Mouse (Mus musculus): ENCODE results near the gene Cmtm5. TPM values are rescaled to one million over a fixed set of nuclear protein-coding genes. Genes with fewer than 3 reads are reported as not detected.

Gene Cmtm5
- polyA plus RNA-seq, 1 experiment from 2014 or later: 3.4 TPM

- H3K4me1 ChIP-seq (ENCODE audit: control insufficient read depth, insufficient read depth, low read length): peaks cover 25% of the 10 kb centered on the region
- 0 out of 2 replicates have a peak overlapping the region, but pooled peaks have one; percentile 18 for H3K27ac ChIP-seq (ENCODE audit: low read length)
- 58% methylated on average over 5 of the region's 5 CpGs for WGBS
- H3K9me3 ChIP-seq (replicated peaks; ENCODE audit: control insufficient read depth, low read length): no peaks in the 10 kb centered on the region
- ATAC-seq (ENCODE audit: insufficient read depth, low FRiP score): no peak
- H3K27me3 ChIP-seq (ENCODE audit: control insufficient read depth, insufficient read depth, low read length): no peaks in the 10 kb centered on the region
- no peak overlapping the region for H3K4me3 ChIP-seq (replicated peaks; ENCODE audit: low read length)
- H3K9ac ChIP-seq (ENCODE audit: low read length): no peak overlapping the region
- no peak overlapping the region for H3K4me2 ChIP-seq (ENCODE audit: low read depth, low read length)
- H3K36me3 ChIP-seq (ENCODE audit: control insufficient read depth, insufficient read depth, low read length): no peaks in the 10 kb centered on the region
Observed at GRCm38 (mm10) chr14:54929801-54930200, 6.3 kb upstream of the Cmtm5 start.

GRCm38 (mm10) chr14:54930431-54930830 lies 5.6 kb upstream of the Cmtm5 start:
- Histone ChIP-seq H3K9me3 (replicated peaks; ENCODE audit: control insufficient read depth, low read length) (no peaks in the 10 kb centered on the region), H3K36me3 (ENCODE audit: control insufficient read depth, insufficient read depth, low read length) (no peaks in the 10 kb centered on the region), H3K4me2 (ENCODE audit: low read depth, low read length) (no peak overlapping the region), H3K27ac (ENCODE audit: low read length) (no peak overlapping the region), H3K4me1 (ENCODE audit: control insufficient read depth, insufficient read depth, low read length) (peaks cover 25% of the 10 kb centered on the region), H3K9ac (ENCODE audit: low read length) (no peak overlapping the region), H3K4me3 (replicated peaks; ENCODE audit: low read length) (no peak overlapping the region), H3K27me3 (ENCODE audit: control insufficient read depth, insufficient read depth, low read length) (no peaks in the 10 kb centered on the region)
- no peak for ATAC-seq (ENCODE audit: insufficient read depth, low FRiP score)
- WGBS: 28% methylated on average over 2 of the region's 2 CpGs

GRCm38 (mm10) chr14:54932645-54933150 lies 3.4 kb upstream of the Cmtm5 start, which contains the start of gene Il25:
TSS of gene Il25 (plus strand) at chr14:54932695.
- no peak within 1 kb of the TSS for H3K9ac ChIP-seq (ENCODE audit: low read length)
- 0 out of 2 replicates have a peak, but pooled peaks have one; percentile 30 for ATAC-seq (ENCODE audit: insufficient read depth, low FRiP score)
- H3K4me1 ChIP-seq (ENCODE audit: control insufficient read depth, insufficient read depth, low read length): peaks cover 22% of the 10 kb centered on the region
- WGBS: 34% methylated on average over 6 of the region's 6 CpGs
- no peaks in the 10 kb centered on the region for H3K36me3 ChIP-seq (ENCODE audit: control insufficient read depth, insufficient read depth, low read length)
- no peak within 1 kb of the TSS for H3K4me2 ChIP-seq (ENCODE audit: low read depth, low read length)
- no peak within 1 kb of the TSS for H3K27ac ChIP-seq (ENCODE audit: low read length)
- H3K4me3 ChIP-seq (replicated peaks; ENCODE audit: low read length): no peak within 1 kb of the TSS
- no peaks in the 10 kb centered on the region; the same call in 1 of the 2 replicates for H3K27me3 ChIP-seq (ENCODE audit: control insufficient read depth, insufficient read depth, low read length)
- H3K9me3 ChIP-seq (replicated peaks; ENCODE audit: control insufficient read depth, low read length): no peaks in the 10 kb centered on the region

GRCm38 (mm10) chr14:54936831-54937160 lies 735 bp downstream of the Cmtm5 start:
- WGBS: 44% methylated on average over 6 of the region's 6 CpGs
- Histone ChIP-seq H3K4me1 (ENCODE audit: control insufficient read depth, insufficient read depth, low read length) (0 out of 2 replicates have a peak, but pooled peaks cover 6% of the 10 kb centered on the region), H3K9ac (ENCODE audit: low read length) (peak overlapping the region; percentile 2; the same call in 1 of the 2 replicates), H3K27ac (ENCODE audit: low read length) (0 out of 2 replicates have a peak overlapping the region, but pooled peaks have one; percentile 36), H3K27me3 (ENCODE audit: control insufficient read depth, insufficient read depth, low read length) (no peaks in the 10 kb centered on the region; the same call in 1 of the 2 replicates), H3K36me3 (ENCODE audit: control insufficient read depth, insufficient read depth, low read length) (no peaks in the 10 kb centered on the region), H3K4me2 (ENCODE audit: low read depth, low read length) (no peak overlapping the region), H3K9me3 (replicated peaks; ENCODE audit: control insufficient read depth, low read length) (no peaks in the 10 kb centered on the region), H3K4me3 (replicated peaks; ENCODE audit: low read length) (no peak overlapping the region)
- no peak for ATAC-seq (ENCODE audit: insufficient read depth, low FRiP score)

- Histone ChIP-seq H3K27me3 (ENCODE audit: control insufficient read depth, insufficient read depth, low read length) (no peaks in the 10 kb centered on the region; the same call in 1 of the 2 replicates), H3K4me3 (replicated peaks; ENCODE audit: low read length) (no peak overlapping the region), H3K36me3 (ENCODE audit: control insufficient read depth, insufficient read depth, low read length) (no peaks in the 10 kb centered on the region), H3K4me2 (ENCODE audit: low read depth, low read length) (no peak overlapping the region), H3K27ac (ENCODE audit: low read length) (no peak overlapping the region), H3K4me1 (ENCODE audit: control insufficient read depth, insufficient read depth, low read length) (0 out of 2 replicates have a peak, but pooled peaks cover 6% of the 10 kb centered on the region), H3K9me3 (replicated peaks; ENCODE audit: control insufficient read depth, low read length) (no peaks in the 10 kb centered on the region), H3K9ac (ENCODE audit: low read length) (no peak overlapping the region)
- WGBS: 90% methylated on average over 16 of the region's 16 CpGs
- ATAC-seq (ENCODE audit: insufficient read depth, low FRiP score): no peak
Observed at GRCm38 (mm10) chr14:54937361-54938182, 1.5 kb downstream of the Cmtm5 start.

GRCm38 (mm10) chr14:54938431-54939219 lies 2.6 kb downstream of the Cmtm5 start:
- H3K4me3 ChIP-seq (replicated peaks; ENCODE audit: low read length): no peak overlapping the region
- no peak overlapping the region for H3K4me2 ChIP-seq (ENCODE audit: low read depth, low read length)
- H3K36me3 ChIP-seq (ENCODE audit: control insufficient read depth, insufficient read depth, low read length): no peaks in the 10 kb centered on the region
- no peak for ATAC-seq (ENCODE audit: insufficient read depth, low FRiP score)
- H3K27me3 ChIP-seq (ENCODE audit: control insufficient read depth, insufficient read depth, low read length): no peaks in the 10 kb centered on the region; the same call in 1 of the 2 replicates
- 72% methylated on average over 15 of the region's 15 CpGs for WGBS
- H3K9me3 ChIP-seq (replicated peaks; ENCODE audit: control insufficient read depth, low read length): no peaks in the 10 kb centered on the region
- H3K9ac ChIP-seq (ENCODE audit: low read length): no peak overlapping the region; the same call in 1 of the 2 replicates
- H3K27ac ChIP-seq (ENCODE audit: low read length): no peak overlapping the region
- H3K4me1 ChIP-seq (ENCODE audit: control insufficient read depth, insufficient read depth, low read length): 0 out of 2 replicates have a peak, but pooled peaks cover 2% of the 10 kb centered on the region

- no peaks in the 10 kb centered on the region; the same call in 1 of the 2 replicates for H3K27me3 ChIP-seq (ENCODE audit: control insufficient read depth, insufficient read depth, low read length)
- no peaks in the 10 kb centered on the region for H3K36me3 ChIP-seq (ENCODE audit: control insufficient read depth, insufficient read depth, low read length)
- WGBS: 53% methylated on average over 12 of the region's 12 CpGs
- no peak overlapping the region for H3K4me3 ChIP-seq (replicated peaks; ENCODE audit: low read length)
- no peak overlapping the region for H3K4me2 ChIP-seq (ENCODE audit: low read depth, low read length)
- H3K4me1 ChIP-seq (ENCODE audit: control insufficient read depth, insufficient read depth, low read length): 0 out of 2 replicates have a peak, but pooled peaks cover 2% of the 10 kb centered on the region
- H3K27ac ChIP-seq (ENCODE audit: low read length): no peak overlapping the region
- peak; percentile 74 for ATAC-seq (ENCODE audit: insufficient read depth, low FRiP score)
- H3K9me3 ChIP-seq (replicated peaks; ENCODE audit: control insufficient read depth, low read length): no peaks in the 10 kb centered on the region
- no peak overlapping the region for H3K9ac ChIP-seq (ENCODE audit: low read length)
Observed at GRCm38 (mm10) chr14:54939434-54940175, 3.5 kb downstream of the Cmtm5 start.

- no peaks in the 10 kb centered on the region for H3K36me3 ChIP-seq (ENCODE audit: control insufficient read depth, insufficient read depth, low read length)
- H3K27ac ChIP-seq (ENCODE audit: low read length): no peak overlapping the region
- no peaks in the 10 kb centered on the region for H3K9me3 ChIP-seq (replicated peaks; ENCODE audit: control insufficient read depth, low read length)
- no peaks in the 10 kb centered on the region; the same call in 1 of the 2 replicates for H3K27me3 ChIP-seq (ENCODE audit: control insufficient read depth, insufficient read depth, low read length)
- 72% methylated on average over 3 of the region's 3 CpGs for WGBS
- ATAC-seq (ENCODE audit: insufficient read depth, low FRiP score): no peak
- no peak overlapping the region for H3K4me3 ChIP-seq (replicated peaks; ENCODE audit: low read length)
- 0 out of 2 replicates have a peak, but pooled peaks cover 2% of the 10 kb centered on the region for H3K4me1 ChIP-seq (ENCODE audit: control insufficient read depth, insufficient read depth, low read length)
- no peak overlapping the region for H3K4me2 ChIP-seq (ENCODE audit: low read depth, low read length)
- no peak overlapping the region for H3K9ac ChIP-seq (ENCODE audit: low read length)
Observed at GRCm38 (mm10) chr14:54940176-54940530, 4.1 kb downstream of the Cmtm5 start.

Measured in stomach, embryonic 16.5 days (tissue).